Mouse (Mus musculus): ENCODE results near the gene Gramd2. TPM values are rescaled to one million over a fixed set of nuclear protein-coding genes. Genes with fewer than 3 reads are reported as not detected.

Gramd2 gene
- polyA plus RNA-seq (2015; fragmentation: Nextera tagmentation; extraction: Ambion mirVana), result 4.4 and 4.6 TPM in 2 replicates

- peak within 1 kb of the TSS; percentile 72 for H3K9ac ChIP-seq
- H3K27me3 ChIP-seq (replicated peaks), result peaks cover 9% of the 10 kb centered on the region
- H3K9me3 ChIP-seq, result no peaks in the 10 kb centered on the region
- WGBS, result 1% methylated on average over 47 of the region's 47 CpGs
- peaks cover 37% of the 10 kb centered on the region for H3K36me3 ChIP-seq (replicated peaks)
- peak within 1 kb of the TSS; percentile 96 for H3K4me2 ChIP-seq
- ATAC-seq (replicated peaks), result peak; percentile 96
- H3K4me1 ChIP-seq, result peaks cover 15% of the 10 kb centered on the region
- peak within 1 kb of the TSS; percentile 65 for H3K4me3 ChIP-seq
- peak within 1 kb of the TSS; percentile 50; the same call in 1 of the 2 replicates for H3K27ac ChIP-seq
These were observed at the start of gene Gramd2 for GRCm38 (mm10) chr9:59679678-59680533. Gramd2 (plus strand) TSS chr9:59680144.

DNA sequence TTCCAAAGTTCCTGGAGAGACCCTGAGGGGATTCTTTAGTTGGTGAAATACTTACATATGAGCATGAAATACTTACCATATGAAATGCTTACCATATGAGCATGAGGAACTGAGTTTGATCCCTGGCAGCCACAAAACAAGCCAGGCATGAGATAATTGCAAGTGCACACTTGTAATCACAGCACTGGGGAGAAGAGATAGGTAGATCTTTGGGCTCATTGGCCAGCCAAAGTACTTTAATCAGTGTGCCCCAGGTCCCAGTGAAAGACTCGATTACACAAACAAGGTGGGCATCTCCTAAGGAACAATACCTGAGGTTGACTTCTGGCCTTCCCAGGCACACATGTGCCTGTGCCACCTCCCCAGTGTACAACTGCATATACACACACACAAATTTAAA is 41.6 kb upstream of the Gramd2 start:
- H3K27me3 ChIP-seq (replicated peaks), result no peaks in the 10 kb centered on the region

DNA sequence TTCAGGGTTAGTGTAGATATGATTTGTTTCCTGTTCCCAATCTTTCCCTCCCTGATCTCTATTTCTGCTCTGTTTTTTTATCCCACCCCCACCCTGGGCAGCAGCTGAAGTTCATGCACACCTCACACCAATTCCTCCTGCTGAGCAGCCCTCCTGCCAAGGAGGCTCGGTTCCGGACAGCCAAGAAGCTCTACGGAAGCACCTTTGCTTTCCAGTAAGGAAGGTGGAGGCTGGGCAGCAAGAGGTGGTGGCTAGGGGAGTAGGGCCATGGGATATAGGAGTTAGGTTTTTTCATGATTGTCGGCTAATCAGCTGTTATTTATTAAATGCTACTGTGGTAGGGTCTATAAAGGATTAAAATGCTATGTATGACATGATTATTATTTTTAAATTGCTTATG is 40.0 kb upstream of the Gramd2 start:
- peaks cover 56% of the 10 kb centered on the region for H3K36me3 ChIP-seq (replicated peaks)
- H3K9ac ChIP-seq, result no peak overlapping the region
- no peak overlapping the region for H3K27ac ChIP-seq
- no peaks in the 10 kb centered on the region for H3K9me3 ChIP-seq
- H3K4me2 ChIP-seq, result no peak overlapping the region
- WGBS, result 91% methylated on average over 4 of the region's 4 CpGs
- no peaks in the 10 kb centered on the region for H3K27me3 ChIP-seq (replicated peaks)
- ATAC-seq (replicated peaks), result no peak
- no peak overlapping the region for H3K4me3 ChIP-seq
- H3K4me1 ChIP-seq, result no peaks in the 10 kb centered on the region

More for the DNA sequence above, 41.6 kb upstream of the Gramd2 start:
- Histone ChIP-seq H3K4me3 (no peak overlapping the region), H3K4me1 (no peaks in the 10 kb centered on the region), H3K36me3 (replicated peaks) (peaks cover 58% of the 10 kb centered on the region), H3K4me2 (no peak overlapping the region), H3K9me3 (no peaks in the 10 kb centered on the region), H3K27ac (no peak overlapping the region), H3K9ac (no peak overlapping the region)
- ATAC-seq (replicated peaks), result no peak
- WGBS, result 94% methylated on average over 1 of the region's 1 CpGs

DNA sequence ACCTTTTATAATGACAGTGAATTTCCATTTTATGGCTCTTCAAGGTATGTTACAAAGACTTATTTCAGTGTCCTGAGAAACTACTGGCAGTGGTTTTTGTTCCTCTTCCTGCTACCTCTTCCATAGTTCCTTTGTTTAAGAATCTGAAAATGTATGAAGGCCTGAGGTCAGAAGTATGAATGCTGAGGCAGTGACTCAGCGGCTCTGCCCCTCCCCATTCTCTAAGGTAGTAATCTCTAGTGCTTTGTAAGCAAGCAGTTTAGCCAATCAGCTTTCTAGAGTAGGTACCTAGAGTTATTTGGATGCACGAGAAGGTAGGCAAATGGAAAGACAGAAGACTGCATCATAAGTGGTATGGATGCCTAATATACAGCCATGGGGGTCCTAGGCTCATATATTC is 38.6 kb upstream of the Gramd2 start:
- Histone ChIP-seq H3K4me3 (no peak overlapping the region), H3K27me3 (replicated peaks) (no peaks in the 10 kb centered on the region), H3K9me3 (no peaks in the 10 kb centered on the region), H3K27ac (no peak overlapping the region), H3K36me3 (replicated peaks) (peaks cover 53% of the 10 kb centered on the region), H3K4me1 (no peaks in the 10 kb centered on the region), H3K9ac (no peak overlapping the region), H3K4me2 (no peak overlapping the region)
- 90% methylated on average over 2 of the region's 2 CpGs for WGBS
- no peak for ATAC-seq (replicated peaks)

- WGBS, result 99% methylated on average over 4 of the region's 4 CpGs
- ATAC-seq (replicated peaks), result no peak
- Histone ChIP-seq H3K9me3 (no peaks in the 10 kb centered on the region), H3K27ac (no peak overlapping the region), H3K9ac (no peak overlapping the region), H3K36me3 (replicated peaks) (peaks cover 29% of the 10 kb centered on the region; the same call in 1 of the 2 replicates), H3K4me2 (no peak overlapping the region), H3K4me1 (no peaks in the 10 kb centered on the region), H3K27me3 (replicated peaks) (no peaks in the 10 kb centered on the region), H3K4me3 (no peak overlapping the region)
These were observed 30.0 kb upstream of the Gramd2 start for GRCm38 (mm10) chr9:59649911-59650310.

GRCm38 (mm10) chr9:59653371-59653770 is 26.6 kb upstream of the Gramd2 start:
- no peaks in the 10 kb centered on the region for H3K9me3 ChIP-seq
- H3K36me3 ChIP-seq (replicated peaks), result peaks cover 16% of the 10 kb centered on the region; the same call in 1 of the 2 replicates
- no peak for ATAC-seq (replicated peaks)
- no peak overlapping the region for H3K9ac ChIP-seq
- H3K4me3 ChIP-seq, result no peak overlapping the region
- no peak overlapping the region for H3K4me2 ChIP-seq
- H3K4me1 ChIP-seq, result peaks cover 20% of the 10 kb centered on the region
- no peak overlapping the region for H3K27ac ChIP-seq
- WGBS, result 34% methylated on average over 3 of the region's 3 CpGs
- no peaks in the 10 kb centered on the region for H3K27me3 ChIP-seq (replicated peaks)

DNA sequence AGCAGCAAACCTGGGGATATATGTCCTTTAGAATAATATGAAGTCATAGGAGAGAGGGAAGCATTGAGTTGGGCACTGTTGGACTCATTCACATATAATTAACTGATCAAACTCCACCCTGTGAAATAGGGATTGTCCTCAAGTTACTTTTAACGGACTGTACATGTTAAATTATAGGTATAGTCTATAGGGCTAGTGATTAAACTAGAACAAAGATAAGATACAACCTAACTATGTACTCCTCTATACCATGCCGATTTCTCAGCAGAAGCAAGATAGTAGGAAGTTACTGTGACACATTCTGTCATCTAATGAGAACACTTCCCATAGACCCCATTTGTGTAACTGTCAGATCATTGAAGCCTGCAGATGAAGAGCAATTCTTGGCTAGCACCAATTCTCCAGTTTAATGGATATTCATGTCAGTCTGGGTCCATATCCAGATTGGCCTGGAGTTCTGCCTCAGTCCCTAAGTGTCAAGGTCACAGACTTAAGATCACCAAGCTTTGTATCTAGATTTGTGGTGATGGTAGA is 25.4 kb upstream of the Gramd2 start:
- H3K9me3 ChIP-seq, result no peaks in the 10 kb centered on the region
- ATAC-seq (replicated peaks), result no peak
- H3K27ac ChIP-seq, result no peak overlapping the region
- H3K27me3 ChIP-seq (replicated peaks), result no peaks in the 10 kb centered on the region
- 93% methylated on average over 2 of the region's 2 CpGs for WGBS
- no peak overlapping the region for H3K9ac ChIP-seq
- H3K4me2 ChIP-seq, result no peak overlapping the region
- H3K36me3 ChIP-seq (replicated peaks), result peaks cover 13% of the 10 kb centered on the region; the same call in 1 of the 2 replicates
- H3K4me3 ChIP-seq, result no peak overlapping the region
- peaks cover 31% of the 10 kb centered on the region for H3K4me1 ChIP-seq

DNA sequence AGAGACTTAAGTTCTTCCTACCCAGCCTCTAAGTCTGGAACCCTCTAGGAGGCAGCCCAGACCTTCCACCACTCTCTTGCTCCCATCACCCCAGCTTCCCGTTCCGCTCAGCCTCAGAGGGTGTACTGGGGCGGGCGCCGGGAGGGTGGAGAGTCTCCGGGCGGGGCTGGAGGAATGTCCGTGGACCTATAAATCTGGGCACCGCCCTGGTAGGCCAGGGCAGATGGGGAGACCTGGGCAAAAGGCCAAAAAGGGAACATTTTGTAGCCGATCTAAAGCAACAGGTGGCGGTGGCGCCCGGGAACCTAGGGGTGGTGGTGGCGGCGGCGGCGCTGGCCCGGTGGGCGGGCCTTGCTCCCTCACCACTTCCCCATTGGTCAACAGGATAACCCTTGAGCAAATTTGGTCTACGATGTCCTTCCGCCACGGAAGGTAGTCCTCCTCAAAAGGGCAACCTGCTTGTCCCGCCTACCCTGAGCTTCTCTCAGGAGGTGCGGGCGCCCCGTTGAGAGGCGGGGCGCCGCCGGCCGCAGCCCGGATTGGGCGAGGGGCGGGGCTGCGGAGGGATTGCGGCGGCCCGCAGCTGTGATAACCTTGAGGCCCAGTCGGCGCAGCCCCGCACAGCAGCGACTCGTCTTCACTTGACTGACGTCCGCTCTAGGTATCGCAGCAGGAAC is 23.8 kb upstream of the Gramd2 start, which contains the start of gene Pkm:
TSS of gene Pkm (plus strand) at position 411 of the 677 bp plus-strand sequence.
- peaks cover 47% of the 10 kb centered on the region for H3K4me1 ChIP-seq
- under 1% methylated on average over 46 of the region's 46 CpGs for WGBS
- H3K27me3 ChIP-seq (replicated peaks), result no peaks in the 10 kb centered on the region
- ATAC-seq (replicated peaks), result peak; percentile 93
- H3K36me3 ChIP-seq (replicated peaks), result 0 out of 2 replicates have a peak, but pooled peaks cover 4% of the 10 kb centered on the region
- H3K27ac ChIP-seq, result peak within 1 kb of the TSS; percentile 97
- peak within 1 kb of the TSS; percentile 70 for H3K9ac ChIP-seq
- peak within 1 kb of the TSS; percentile 85 for H3K4me2 ChIP-seq
- H3K4me3 ChIP-seq, result peak within 1 kb of the TSS; percentile 57
- H3K9me3 ChIP-seq, result no peaks in the 10 kb centered on the region

- Histone ChIP-seq H3K27ac (peak overlapping the region; percentile 97), H3K36me3 (replicated peaks) (0 out of 2 replicates have a peak, but pooled peaks cover 2% of the 10 kb centered on the region), H3K9me3 (no peaks in the 10 kb centered on the region), H3K27me3 (replicated peaks) (no peaks in the 10 kb centered on the region), H3K4me2 (peak overlapping the region; percentile 85), H3K4me1 (peaks cover 55% of the 10 kb centered on the region), H3K4me3 (peak overlapping the region; percentile 57), H3K9ac (peak overlapping the region; percentile 70)
- peak; percentile 78 for ATAC-seq (replicated peaks)
- under 1% methylated on average over 64 of the region's 65 CpGs for WGBS
These were observed 23.0 kb upstream of the Gramd2 start for GRCm38 (mm10) chr9:59656635-59657617.

- H3K9me3 ChIP-seq, result no peaks in the 10 kb centered on the region
- 1% methylated on average over 4 of the region's 4 CpGs for WGBS
These were observed 21.8 kb upstream of the Gramd2 start for GRCm38 (mm10) chr9:59658146-59658545.

More at GRCm38 (mm10) chr9:59658146-59658545, 21.8 kb upstream of the Gramd2 start:
- Histone ChIP-seq H3K9ac (peak overlapping the region; percentile 70), H3K4me3 (peak overlapping the region; percentile 57), H3K36me3 (replicated peaks) (no peaks in the 10 kb centered on the region), H3K4me1 (peaks cover 64% of the 10 kb centered on the region), H3K27me3 (replicated peaks) (no peaks in the 10 kb centered on the region), H3K27ac (peak overlapping the region; percentile 97), H3K4me2 (peak overlapping the region; percentile 85)
- ATAC-seq (replicated peaks), result no peak

Data from midbrain, embryonic 15.5 days (tissue).